Mouse (Mus musculus) activated CD4-positive, CD25-positive, alpha-beta regulatory T cell, adult 4 months (primary cell): Measurements from ENCODE around the gene Slitrk4. TPM values are rescaled to one million over a fixed set of nuclear protein-coding genes. Genes with fewer than 3 reads are reported as not detected.

Experiments used
- ATAC-seq: one replicate; pipeline ENCODE4 v1.8.0; 2017
- polyA plus RNA-seq, 2 experiments: library from polyadenylated mRNA; unstranded; fragments of 100-300 nt; shearing (Covaris generic); gene quantifications; one replicate each; pipeline ENCODE4 v1.2.1; 2017

Slitrk4 gene
- polyA plus RNA-seq = not detected

DNA sequence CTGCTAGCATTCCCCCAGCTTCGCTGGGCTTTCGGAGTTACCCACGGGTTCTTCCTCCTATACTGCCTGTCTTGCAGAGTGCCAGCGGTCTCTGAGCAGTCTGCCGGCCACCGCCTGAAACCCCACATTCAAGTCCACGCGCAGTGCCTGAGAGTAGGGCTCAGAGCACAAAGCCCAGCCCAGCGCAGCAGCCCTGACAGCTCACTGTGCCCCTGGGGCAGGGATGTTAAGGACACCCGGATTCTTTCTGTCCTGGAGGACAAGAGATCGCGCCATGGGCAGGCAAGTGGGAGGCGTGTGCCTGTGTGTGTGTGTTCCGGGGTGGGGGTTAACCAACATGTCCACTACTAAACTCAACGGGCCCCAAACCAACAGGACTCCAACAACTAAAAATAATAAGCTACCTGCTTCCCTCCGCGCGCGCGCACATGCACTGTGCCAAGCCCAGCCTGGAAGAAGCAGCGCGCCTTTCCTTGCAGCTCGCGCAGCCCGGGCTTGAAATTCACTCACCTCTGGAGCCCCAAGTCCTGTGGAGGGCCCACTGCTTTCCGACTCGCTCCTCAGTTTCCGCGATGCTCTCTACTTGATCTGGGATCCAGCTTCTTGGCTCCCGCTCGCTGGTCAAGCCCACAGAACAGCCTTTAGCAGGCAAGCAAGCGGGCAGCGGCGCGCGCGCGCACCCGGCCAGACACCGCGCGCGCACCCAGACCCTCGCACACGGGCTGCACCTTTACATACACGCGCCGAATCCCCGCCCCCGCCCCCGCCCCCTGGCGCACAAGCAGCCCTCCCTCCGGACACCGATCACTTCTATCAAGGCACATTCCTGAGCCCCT is at the start of gene Slitrk4:
Gene Slitrk4 (minus strand): TSS at position 707 of the 836 bp plus-strand sequence.
- ATAC-seq = no peak

GRCm38 (mm10) chrX:64319501-64319900 is 42.7 kb upstream of the Slitrk4 start:
- ATAC-seq = no peak

- no peak for ATAC-seq
Measured at GRCm38 (mm10) chrX:64277991-64278301, 1.1 kb upstream of the Slitrk4 start.

DNA sequence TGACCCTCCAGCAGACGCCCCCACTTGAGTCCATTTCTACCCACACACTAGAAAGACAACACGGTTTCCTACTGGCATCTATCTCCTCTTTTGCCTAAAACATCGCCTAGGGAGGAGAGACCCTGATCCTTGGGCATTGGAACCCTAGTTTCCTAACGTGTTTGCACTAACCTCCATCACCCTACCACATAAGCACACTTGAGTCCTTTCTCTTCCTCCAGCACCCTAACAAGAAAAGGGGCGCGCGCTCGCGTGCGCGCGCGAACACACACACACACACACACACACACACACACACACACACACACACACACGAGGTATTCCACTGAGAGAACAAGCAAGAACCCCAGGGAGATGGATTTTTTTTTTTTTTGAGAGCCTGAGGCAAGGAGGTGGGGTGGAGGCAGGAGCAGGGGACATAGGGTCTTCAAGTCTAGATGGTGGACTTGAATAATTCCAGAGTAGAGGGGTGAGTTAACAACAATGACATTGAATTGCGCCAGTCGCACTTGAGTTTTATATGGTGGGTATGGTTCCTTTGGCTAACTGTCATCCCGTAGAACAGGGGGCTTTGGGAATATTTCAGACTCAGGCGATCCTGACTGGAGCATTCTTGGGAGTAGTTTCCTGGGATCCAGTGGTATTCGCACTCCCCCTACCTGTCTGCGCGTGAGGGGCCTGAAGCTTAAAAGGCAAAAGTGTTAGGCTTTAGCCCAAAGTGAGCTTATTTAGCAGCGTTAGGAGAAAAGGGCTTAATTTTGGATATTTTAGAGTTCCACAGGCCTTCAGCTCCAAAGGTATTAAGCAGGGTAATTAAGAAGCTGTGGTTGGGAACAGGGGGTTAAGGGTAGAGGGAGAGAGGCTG is 562 bp upstream of the Slitrk4 start:
- ATAC-seq = no peak

DNA sequence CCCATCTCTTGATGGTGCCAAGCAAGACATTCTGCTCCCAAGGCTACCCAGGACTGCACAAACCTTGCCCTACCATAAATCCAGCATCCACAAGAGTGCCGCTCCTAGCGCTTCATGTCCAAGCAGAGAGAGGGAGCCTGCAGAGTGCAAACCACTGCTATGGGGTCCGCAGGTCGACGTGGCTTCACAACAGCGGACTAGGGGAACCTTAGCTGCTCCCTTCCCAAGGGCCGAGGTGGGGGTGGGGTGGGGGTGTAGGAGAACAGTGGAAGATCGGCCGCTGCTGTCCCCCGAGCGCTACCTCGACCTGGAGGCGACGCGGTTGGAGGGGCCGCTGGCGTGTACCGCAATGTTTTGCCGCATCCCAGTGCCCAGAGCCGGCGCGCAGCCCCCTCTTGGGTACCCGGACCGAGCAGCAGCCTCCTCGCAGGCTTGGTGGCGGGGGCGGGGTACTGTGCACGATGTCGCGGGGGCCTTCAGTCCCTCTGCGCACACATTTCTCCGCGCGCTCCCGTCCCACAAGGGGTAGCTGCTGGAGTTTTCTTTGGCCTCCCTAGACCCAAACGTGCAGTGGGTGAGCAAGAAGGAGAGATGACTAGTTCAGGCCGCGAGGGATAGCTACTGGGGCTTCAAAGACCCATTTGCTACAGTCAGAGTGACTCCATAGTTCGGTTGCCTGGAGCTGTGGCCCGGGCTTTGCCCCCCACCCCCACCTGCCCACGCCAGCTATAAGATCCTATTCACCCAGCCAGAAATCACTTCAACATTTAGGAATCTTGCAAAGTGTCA is 1.1 kb downstream of the Slitrk4 start:
- no peak for ATAC-seq

DNA sequence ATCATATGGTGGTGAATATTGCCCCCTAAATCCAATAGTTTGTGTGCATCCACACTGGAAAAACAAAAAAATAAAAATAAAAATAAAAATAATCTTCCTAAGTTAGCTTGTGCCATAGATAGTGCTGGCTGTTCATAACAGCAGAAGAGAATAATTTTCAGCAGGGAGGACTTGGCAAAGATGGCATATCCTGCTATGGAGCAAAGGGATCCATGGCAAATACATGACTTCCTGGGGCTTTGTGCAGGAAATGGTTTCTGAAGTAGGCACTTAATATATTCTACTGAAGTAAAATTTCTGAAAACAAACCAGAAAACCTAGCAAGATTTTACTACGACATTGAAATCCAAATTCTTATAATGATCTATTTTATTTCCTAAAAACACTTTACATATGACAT is 13.3 kb downstream of the Slitrk4 start:
- ATAC-seq = no peak

Other genes with a start within 250 kb of the Slitrk4 start
- not detected for gene Gm6760, start 124.8 kb downstream of the Slitrk4 start, polyA plus RNA-seq
- not detected for gene 3830417A13Rik, start 103.4 kb downstream of the Slitrk4 start, polyA plus RNA-seq